Mouse (Mus musculus) small intestine, adult 2 months (tissue): ENCODE results near the gene Tbc1d14. TPM values are rescaled to one million over a fixed set of nuclear protein-coding genes. Genes with fewer than 3 reads are reported as not detected.

Experiments used
- H3K27ac ChIP-seq: fragments of 200-500 bp; 2 replicates; pipeline ENCODE4 v1.5.1; 2012; ENCODE audit warnings: low read depth, low read length, control low read depth, inconsistent platforms; ENCODE audit not compliant: insufficient read depth
- H3K27me3 ChIP-seq: fragments of 200-500 bp; 2 replicates; pipeline ENCODE4 v1.6.1; 2012; ENCODE audit warnings: mild to moderate bottlenecking, moderate library complexity, low read length, inconsistent platforms; ENCODE audit not compliant: control insufficient read depth, insufficient read depth
- H3K36me3 ChIP-seq: fragments of 200-500 bp; 2 replicates; pipeline ENCODE4 v1.6.1; 2012; ENCODE audit warnings: mild to moderate bottlenecking, low read length, control low read depth, inconsistent platforms; ENCODE audit not compliant: control insufficient read depth, insufficient read depth
- H3K4me1 ChIP-seq: fragments of 200-500 bp; 2 replicates; pipeline ENCODE4 v1.6.1; 2012; ENCODE audit warnings: low read length, inconsistent platforms, mixed read lengths; ENCODE audit not compliant: control insufficient read depth, insufficient read depth, insufficient read length
- H3K4me3 ChIP-seq: fragments of 200-500 bp; 2 replicates; pipeline ENCODE4 v1.5.1; 2012; ENCODE audit warnings: low read depth, mild to moderate bottlenecking, control low read depth, inconsistent platforms, low read length, moderate library complexity
- CTCF ChIP-seq: fragments of 200-500 bp; IDR thresholded peaks from 2 replicates; pipeline ENCODE4 v1.5.1; 2012; ENCODE audit warnings: low read depth, mild to moderate bottlenecking, control low read depth, inconsistent platforms, low read length, moderate library complexity, mixed read lengths; ENCODE audit not compliant: insufficient replicate concordance, insufficient read length; ENCODE audit errors: extremely low read depth
- POLR2A ChIP-seq: fragments of 200-500 bp; IDR thresholded peaks from 2 replicates; pipeline ENCODE4 v1.6.1; 2012; ENCODE audit warnings: low read depth, mild to moderate bottlenecking, control low read depth, inconsistent platforms, low read length, moderate library complexity
- WGBS: fragments of 180-500 bp; shearing (Covaris S2); methylation state at CpG from one replicate; pipeline ENCODE4 v1.1.7; 2018; 5-methylcytosine and 5-hydroxymethylcytosine counted together
- polyA plus RNA-seq: library from polyadenylated mRNA; depleted of rRNA; stranded (reverse); fragments of >200 nt; gene quantifications from 2 replicates; pipeline ENCODE4 v1.2.3, GENCODE M21; 2012

Tbc1d14 gene
- polyA plus RNA-seq, 1 experiment, result 21.7 TPM

- TF ChIP-seq POLR2A, result no peak
- no peak for TF ChIP-seq CTCF
- Histone ChIP-seq H3K4me1 (peaks cover 37% of the 10 kb centered on the region), H3K27me3 (no peaks in the 10 kb centered on the region), H3K27ac (no peak overlapping the region), H3K4me3 (no peak overlapping the region), H3K36me3 (0 out of 2 replicates have a peak, but pooled peaks cover 2% of the 10 kb centered on the region)
- WGBS, result 25% methylated on average over 2 of the region's 2 CpGs
These were observed 14.1 kb downstream of the Tbc1d14 start for GRCm38 (mm10) chr5:36578982-36579381.

- Histone ChIP-seq H3K4me3 (no peak overlapping the region), H3K27me3 (no peaks in the 10 kb centered on the region), H3K4me1 (peaks cover 47% of the 10 kb centered on the region), H3K36me3 (peaks cover 8% of the 10 kb centered on the region), H3K27ac (no peak overlapping the region)
- 89% methylated on average over 3 of the region's 3 CpGs for WGBS
- no peak for TF ChIP-seq CTCF
- TF ChIP-seq POLR2A, result no peak
These were observed 16.6 kb downstream of the Tbc1d14 start for GRCm38 (mm10) chr5:36576457-36576856.

GRCm38 (mm10) chr5:36575745-36576144, 17.3 kb downstream of the Tbc1d14 start:
- no peaks in the 10 kb centered on the region for H3K27me3 ChIP-seq
- WGBS, result 38% methylated on average over 1 of the region's 1 CpGs
- no peak for TF ChIP-seq CTCF
- TF ChIP-seq POLR2A, result no peak
- peak overlapping the region; percentile 100 for H3K27ac ChIP-seq
- H3K4me3 ChIP-seq, result no peak overlapping the region
- peaks cover 15% of the 10 kb centered on the region for H3K36me3 ChIP-seq
- peaks cover 49% of the 10 kb centered on the region for H3K4me1 ChIP-seq

- Histone ChIP-seq H3K4me3 (no peak overlapping the region), H3K27ac (peak overlapping the region; percentile 100), H3K27me3 (no peaks in the 10 kb centered on the region), H3K36me3 (peaks cover 18% of the 10 kb centered on the region), H3K4me1 (peaks cover 47% of the 10 kb centered on the region)
- 22% methylated on average over 3 of the region's 3 CpGs for WGBS
- TF ChIP-seq POLR2A (no peak), CTCF (no peak; the same call in 1 of the 2 replicates)
These were observed 17.8 kb downstream of the Tbc1d14 start for GRCm38 (mm10) chr5:36575227-36575626.

- Histone ChIP-seq H3K27ac (peak overlapping the region; percentile 100), H3K36me3 (peaks cover 23% of the 10 kb centered on the region), H3K4me1 (peaks cover 39% of the 10 kb centered on the region; the same call in 1 of the 2 replicates), H3K27me3 (no peaks in the 10 kb centered on the region), H3K4me3 (0 out of 2 replicates have a peak overlapping the region, but pooled peaks have one; percentile 8)
- WGBS, result 12% methylated on average over 8 of the region's 8 CpGs
- TF ChIP-seq POLR2A, result no peak
These were observed 18.8 kb downstream of the Tbc1d14 start for GRCm38 (mm10) chr5:36574147-36574870.

GRCm38 (mm10) chr5:36573354-36573753, 19.7 kb downstream of the Tbc1d14 start:
- no peak for TF ChIP-seq CTCF
- no peak for TF ChIP-seq POLR2A
- Histone ChIP-seq H3K4me3 (no peak overlapping the region), H3K4me1 (peaks cover 39% of the 10 kb centered on the region; the same call in 1 of the 2 replicates), H3K27ac (peak overlapping the region; percentile 83), H3K27me3 (no peaks in the 10 kb centered on the region), H3K36me3 (peaks cover 26% of the 10 kb centered on the region)
- WGBS, result 54% methylated on average over 3 of the region's 3 CpGs

GRCm38 (mm10) chr5:36571371-36571770, 21.7 kb downstream of the Tbc1d14 start:
- 92% methylated on average over 16 of the region's 16 CpGs for WGBS
- Histone ChIP-seq H3K4me3 (no peak overlapping the region), H3K4me1 (peaks cover 46% of the 10 kb centered on the region; the same call in 1 of the 2 replicates), H3K36me3 (peaks cover 24% of the 10 kb centered on the region), H3K27me3 (no peaks in the 10 kb centered on the region), H3K27ac (no peak overlapping the region)
- no peak for TF ChIP-seq POLR2A
- TF ChIP-seq CTCF, result no peak
